Mouse (Mus musculus) spleen, adult 12 weeks (tissue): ENCODE data around the gene Tex52.

Experiments used
- DNase-seq: peaks from one replicate; pipeline ENCODE4 v3.0.0; 2022; ENCODE audit warnings: low spot score

Tex52 gene

GRCm38 (mm10) chr6:128429300-128429699 is 54.0 kb downstream of the Tex52 start:
- DNase-seq = no peak

GRCm38 (mm10) chr6:128429826-128430225 is 54.6 kb downstream of the Tex52 start:
- no peak for DNase-seq

GRCm38 (mm10) chr6:128432356-128432915 is 57.2 kb downstream of the Tex52 start:
- no peak for DNase-seq

GRCm38 (mm10) chr6:128433566-128433965 is 58.3 kb downstream of the Tex52 start:
- DNase-seq = no peak
